Mouse (Mus musculus): ENCODE data around the gene Cdk14.

- no peak for TF ChIP-seq POLR2A (IDR thresholded peaks at IDR 0.05; ENCODE audit: low read depth, low read length)
- TF ChIP-seq CTCF (IDR thresholded peaks at IDR 0.05; ENCODE audit: extremely low read depth, insufficient read depth, insufficient read length, insufficient replicate concordance), result no peak
Observed at GRCm38 (mm10) chr5:4767896-4768295, 652.2 kb downstream of the Cdk14 start.

All from spleen, adult 2 months (tissue).